Mouse (Mus musculus) intestine, postnatal 0 days (tissue): ENCODE results near the gene Aig1. TPM values are rescaled to one million over a fixed set of nuclear protein-coding genes. Genes with fewer than 3 reads are reported as not detected.

Experiments
- ATAC-seq: fragments of 200-750 bp; cut with Nextera tagmentation; 2 replicates; pipeline ENCODE4 v1.8.0; 2017; ENCODE audit warnings: mild to moderate bottlenecking, moderate TSS enrichment, moderate library complexity
- H3K27ac ChIP-seq: fragments of 300-500 bp; sonication (generic); 2 replicates; pipeline ENCODE4 v1.5.1; 2014; ENCODE audit warnings: mild to moderate bottlenecking, low read depth, low read length, moderate library complexity
- H3K27me3 ChIP-seq: fragments of 300-500 bp; sonication (generic); replicated peaks from 2 replicates; pipeline ENCODE4 v1.6.1; 2014; ENCODE audit warnings: low read length, mixed read lengths; ENCODE audit not compliant: control insufficient read depth, insufficient read depth
- H3K36me3 ChIP-seq: fragments of 300-500 bp; sonication (generic); 2 replicates; pipeline ENCODE4 v1.6.1; 2014; ENCODE audit warnings: mild to moderate bottlenecking, moderate library complexity; ENCODE audit not compliant: control insufficient read depth, insufficient read depth
- H3K4me1 ChIP-seq: fragments of 300-500 bp; sonication (generic); replicated peaks from 2 replicates; pipeline ENCODE4 v1.6.1; 2014; ENCODE audit warnings: antibody characterized with exemption, low read length, mixed read lengths; ENCODE audit not compliant: control insufficient read depth, insufficient read depth
- H3K4me2 ChIP-seq: fragments of 300-500 bp; sonication (generic); replicated peaks from 2 replicates; pipeline ENCODE4 v1.6.1; 2014; ENCODE audit warnings: low read depth, mild to moderate bottlenecking, moderate library complexity
- H3K4me3 ChIP-seq: fragments of 300-500 bp; sonication (generic); 2 replicates; pipeline ENCODE4 v1.5.1; 2014; ENCODE audit warnings: low read depth, low read length
- H3K9ac ChIP-seq: fragments of 300-500 bp; sonication (generic); 2 replicates; pipeline ENCODE4 v1.6.1; 2014; ENCODE audit warnings: mild to moderate bottlenecking, low read depth, low read length
- H3K9me3 ChIP-seq: fragments of 300-500 bp; sonication (generic); 2 replicates; pipeline ENCODE4 v1.6.1; 2016; ENCODE audit warnings: mixed run types; ENCODE audit not compliant: control insufficient read depth
- CTCF ChIP-seq: sonication (generic); IDR thresholded peaks from 2 replicates; pipeline ENCODE4 v1.5.1; 2016; ENCODE audit warnings: low read depth, mild to moderate bottlenecking, control low read depth, antibody characterized with exemption, moderate library complexity
- WGBS: fragments of 180-500 bp; shearing (Covaris S2); extraction: QIAGEN DNeasy Blood & Tissue Kit; methylation state at CpG from one replicate; pipeline ENCODE4 v1.1.7; 2014; 5-methylcytosine and 5-hydroxymethylcytosine counted together
- polyA plus RNA-seq: library from polyadenylated mRNA; unstranded; fragments of >200 nt; fragmentation: Nextera tagmentation; extraction: Ambion mirVana; gene quantifications from 2 replicates; pipeline ENCODE4 v1.2.1, GENCODE M21; 2015

Gene Aig1
- polyA plus RNA-seq, 1 experiment from 2014 or later: 88.3 TPM

GRCm38 (mm10) chr10:13689841-13690590 is 178.8 kb downstream of the Aig1 start:
- no peak for TF ChIP-seq CTCF
- Histone ChIP-seq H3K27me3 (no peaks in the 10 kb centered on the region), H3K36me3 (0 out of 2 replicates have a peak, but pooled peaks cover 3% of the 10 kb centered on the region), H3K27ac (no peak overlapping the region), H3K9ac (no peak overlapping the region), H3K4me2 (no peak overlapping the region), H3K4me3 (no peak overlapping the region), H3K4me1 (no peaks in the 10 kb centered on the region), H3K9me3 (no peaks in the 10 kb centered on the region)
- ATAC-seq: no peak
- WGBS: 91% methylated on average over 10 of the region's 10 CpGs

GRCm38 (mm10) chr10:13688386-13689120 is 180.2 kb downstream of the Aig1 start:
- H3K4me2 ChIP-seq: no peak overlapping the region
- no peak overlapping the region for H3K9ac ChIP-seq
- no peaks in the 10 kb centered on the region for H3K27me3 ChIP-seq
- TF ChIP-seq CTCF: no peak
- ATAC-seq: no peak
- no peak overlapping the region for H3K27ac ChIP-seq
- no peaks in the 10 kb centered on the region for H3K4me1 ChIP-seq
- WGBS: 54% methylated on average over 15 of the region's 15 CpGs
- no peaks in the 10 kb centered on the region for H3K9me3 ChIP-seq
- 0 out of 2 replicates have a peak, but pooled peaks cover 3% of the 10 kb centered on the region for H3K36me3 ChIP-seq
- H3K4me3 ChIP-seq: no peak overlapping the region

GRCm38 (mm10) chr10:13687182-13687810 is 181.5 kb downstream of the Aig1 start:
- no peak for ATAC-seq
- Histone ChIP-seq H3K9me3 (no peaks in the 10 kb centered on the region), H3K27me3 (no peaks in the 10 kb centered on the region), H3K9ac (no peak overlapping the region), H3K4me1 (no peaks in the 10 kb centered on the region), H3K4me3 (no peak overlapping the region), H3K4me2 (no peak overlapping the region), H3K27ac (no peak overlapping the region), H3K36me3 (0 out of 2 replicates have a peak, but pooled peaks cover 3% of the 10 kb centered on the region)
- 92% methylated on average over 8 of the region's 8 CpGs for WGBS
- no peak for TF ChIP-seq CTCF

- H3K27ac ChIP-seq: no peak overlapping the region
- no peak for TF ChIP-seq CTCF
- WGBS: 69% methylated on average over 5 of the region's 5 CpGs
- H3K9ac ChIP-seq: no peak overlapping the region
- H3K36me3 ChIP-seq: 0 out of 2 replicates have a peak, but pooled peaks cover 3% of the 10 kb centered on the region
- H3K9me3 ChIP-seq: no peaks in the 10 kb centered on the region
- H3K4me3 ChIP-seq: no peak overlapping the region
- H3K27me3 ChIP-seq: no peaks in the 10 kb centered on the region
- H3K4me2 ChIP-seq: no peak overlapping the region
- H3K4me1 ChIP-seq: no peaks in the 10 kb centered on the region
- ATAC-seq: no peak
Measured at GRCm38 (mm10) chr10:13686127-13686526, 182.7 kb downstream of the Aig1 start.

GRCm38 (mm10) chr10:13685366-13685765 is 183.4 kb downstream of the Aig1 start:
- 0 out of 2 replicates have a peak, but pooled peaks cover 3% of the 10 kb centered on the region for H3K36me3 ChIP-seq
- no peaks in the 10 kb centered on the region for H3K4me1 ChIP-seq
- TF ChIP-seq CTCF: no peak
- no peaks in the 10 kb centered on the region for H3K27me3 ChIP-seq
- no peak overlapping the region for H3K4me3 ChIP-seq
- H3K27ac ChIP-seq: no peak overlapping the region
- no peak overlapping the region for H3K9ac ChIP-seq
- WGBS: 86% methylated on average over 8 of the region's 8 CpGs
- no peak for ATAC-seq
- H3K9me3 ChIP-seq: no peaks in the 10 kb centered on the region
- no peak overlapping the region for H3K4me2 ChIP-seq

GRCm38 (mm10) chr10:13684452-13684851 is 184.3 kb downstream of the Aig1 start:
- Histone ChIP-seq H3K27me3 (no peaks in the 10 kb centered on the region), H3K27ac (no peak overlapping the region), H3K36me3 (0 out of 2 replicates have a peak, but pooled peaks cover 3% of the 10 kb centered on the region), H3K4me2 (no peak overlapping the region), H3K9ac (no peak overlapping the region), H3K9me3 (no peaks in the 10 kb centered on the region), H3K4me1 (no peaks in the 10 kb centered on the region), H3K4me3 (no peak overlapping the region)
- no peak for ATAC-seq
- no peak for TF ChIP-seq CTCF
